Mouse (Mus musculus) retina, adult 2 months (tissue): ENCODE data around the gene Noto.

ENCODE experiments used
- DNase-seq: peaks from one replicate; pipeline ENCODE4 v3.0.0-alpha.2; 2012; ENCODE audit warnings: low read depth, low spot score

The Noto gene

GRCm38 (mm10) chr6:85423836-85424379 is at the start of gene Noto:
Noto (plus strand) TSS chr6:85423886.
- no peak for DNase-seq

- DNase-seq = no peak
These were observed 49.5 kb upstream of the Noto start, which contains the start of gene Rab11fip5 for GRCm38 (mm10) chr6:85373951-85374733. Rab11fip5 (minus strand) TSS chr6:85374634.

DNA sequence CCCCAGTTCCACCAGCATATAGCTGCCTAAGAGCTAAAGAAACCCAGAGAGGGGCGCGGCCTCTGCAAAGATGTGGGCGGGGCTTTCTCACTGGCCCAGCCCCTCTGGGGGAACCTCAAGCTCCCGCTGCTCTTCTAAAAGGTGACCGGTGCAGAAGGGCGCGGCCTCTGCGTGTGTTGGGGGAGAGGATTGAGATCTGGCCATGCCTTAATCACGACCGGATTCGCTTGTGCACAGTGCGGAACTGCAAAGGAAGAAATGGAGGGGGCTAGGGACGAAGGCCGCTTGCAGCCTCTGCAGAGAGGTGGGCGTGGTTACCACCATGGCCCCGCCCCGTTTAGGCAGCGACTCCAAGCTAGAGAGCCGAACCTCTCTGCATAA is 49.0 kb upstream of the Noto start:
- DNase-seq = peak; percentile 90

- no peak for DNase-seq
These were observed 46.5 kb upstream of the Noto start for GRCm38 (mm10) chr6:85377066-85377734.

- no peak for DNase-seq
These were observed 45.8 kb upstream of the Noto start for GRCm38 (mm10) chr6:85377876-85378275.

DNA sequence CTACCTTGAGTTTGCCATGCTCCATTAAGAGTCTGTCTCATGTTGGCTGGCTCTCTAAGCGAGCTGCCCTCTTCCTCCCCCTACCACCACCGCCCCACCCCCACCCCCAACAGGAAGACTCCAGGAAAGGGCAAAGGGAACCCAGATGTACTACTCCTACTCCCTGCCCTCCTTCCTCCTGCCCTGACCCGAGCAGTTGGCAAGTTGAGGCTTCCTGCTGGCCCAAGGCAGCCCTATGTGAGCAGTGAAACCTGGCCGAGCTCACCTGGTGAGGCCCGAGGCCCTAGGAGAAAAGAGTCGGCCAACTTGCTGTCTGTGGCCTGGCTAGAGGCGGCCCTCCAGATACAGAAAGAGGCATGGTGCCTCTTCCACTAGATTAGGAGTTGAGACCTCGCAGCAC is 45.1 kb upstream of the Noto start:
- no peak for DNase-seq

DNA sequence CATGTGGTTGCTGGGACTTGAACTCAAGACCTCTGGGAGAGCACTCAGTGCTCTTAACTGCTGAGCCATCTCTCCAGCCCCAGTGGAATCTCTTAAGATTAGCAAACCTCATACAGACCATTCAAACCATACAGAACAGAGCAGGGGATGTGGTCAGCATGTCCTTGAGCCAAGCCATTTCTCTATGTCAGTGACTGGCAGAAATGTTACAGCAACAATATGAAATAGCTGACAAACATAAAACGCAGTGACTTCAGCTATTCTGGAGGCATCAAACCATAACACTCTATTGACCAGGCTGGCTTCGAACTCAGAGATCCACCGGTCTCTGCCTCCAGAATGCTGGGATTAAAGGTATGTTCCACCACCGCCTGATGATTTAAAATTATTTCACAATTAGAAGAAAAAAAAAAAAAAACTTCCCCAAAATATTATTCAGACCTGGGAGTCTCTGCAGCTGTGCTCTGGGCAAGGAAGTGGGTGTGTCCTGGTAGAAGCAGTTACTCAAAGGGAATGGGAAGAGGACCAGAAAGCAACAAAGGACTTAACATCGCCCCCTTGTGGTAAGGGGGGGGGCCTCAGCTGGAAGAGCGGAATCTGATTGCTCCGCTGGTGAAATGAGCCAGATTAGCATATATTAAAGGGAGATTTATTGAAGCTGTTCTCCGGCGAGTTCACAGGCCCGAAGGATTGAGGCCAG is 43.3 kb upstream of the Noto start:
- DNase-seq = peak; percentile 51

GRCm38 (mm10) chr6:85380901-85381647 is 42.6 kb upstream of the Noto start:
- no peak for DNase-seq

DNA sequence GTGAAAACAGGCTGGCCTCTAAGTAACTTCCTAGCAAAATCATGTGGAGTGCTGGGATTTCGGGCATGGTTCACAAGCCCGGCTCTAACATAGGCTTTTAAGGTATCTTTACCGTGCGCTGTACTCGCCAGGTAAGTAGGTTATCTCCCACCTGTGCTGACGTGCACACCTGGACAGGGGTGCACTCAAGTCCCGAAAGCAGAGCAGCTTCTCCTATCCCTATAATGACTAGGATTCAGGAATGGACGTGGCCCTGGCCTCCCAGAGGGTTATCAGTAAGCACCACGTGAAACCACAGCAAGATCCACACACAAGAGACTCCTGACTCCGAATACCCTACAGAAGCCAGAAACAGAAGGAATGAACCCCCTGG is 42.1 kb upstream of the Noto start:
- no peak for DNase-seq

DNA sequence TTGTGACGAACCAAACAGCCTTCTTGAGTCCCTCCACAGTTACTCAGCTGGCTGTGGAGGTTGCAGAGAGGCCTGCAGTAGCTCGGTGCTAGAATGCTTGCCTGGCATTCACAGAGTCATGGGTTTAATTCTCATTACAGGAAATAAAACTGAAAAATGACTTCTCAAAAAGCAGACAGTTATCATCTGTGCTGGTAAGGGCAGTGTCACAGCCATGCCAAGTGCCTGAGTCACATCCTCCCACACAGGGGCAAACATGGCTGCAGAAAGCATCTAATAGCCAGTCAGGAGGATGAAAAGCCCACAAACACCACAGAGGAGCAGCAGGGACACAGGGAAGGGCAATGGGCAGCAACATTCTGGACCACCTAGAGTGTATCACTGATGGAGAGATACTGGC is 40.9 kb upstream of the Noto start:
- no peak for DNase-seq

- DNase-seq = no peak
These were observed 35.1 kb upstream of the Noto start for GRCm38 (mm10) chr6:85388608-85389007.

- no peak for DNase-seq
These were observed 31.9 kb upstream of the Noto start for GRCm38 (mm10) chr6:85391803-85392202.

GRCm38 (mm10) chr6:85395360-85395759 is 28.3 kb upstream of the Noto start:
- no peak for DNase-seq

DNA sequence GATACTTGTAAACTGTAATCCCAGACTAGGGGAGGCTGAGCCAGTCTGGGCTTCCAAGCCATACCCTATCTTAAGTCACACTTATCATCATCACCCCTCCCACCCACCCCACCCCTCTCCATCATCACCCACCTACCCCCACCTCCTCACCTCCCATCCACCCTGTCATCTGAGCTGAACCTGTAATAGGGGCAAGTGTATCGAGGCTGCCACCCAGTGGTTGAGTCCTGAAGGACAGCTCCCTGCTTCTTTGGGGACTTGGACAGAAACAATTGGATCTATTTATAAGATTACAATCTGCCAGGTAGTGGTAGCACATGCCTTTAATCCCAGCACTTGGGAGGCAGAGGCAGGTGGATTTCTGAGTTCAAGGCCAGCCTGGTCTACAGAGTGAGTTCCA is 26.5 kb upstream of the Noto start:
- DNase-seq = no peak

GRCm38 (mm10) chr6:85399715-85400114 is 24.0 kb upstream of the Noto start:
- DNase-seq = no peak

DNA sequence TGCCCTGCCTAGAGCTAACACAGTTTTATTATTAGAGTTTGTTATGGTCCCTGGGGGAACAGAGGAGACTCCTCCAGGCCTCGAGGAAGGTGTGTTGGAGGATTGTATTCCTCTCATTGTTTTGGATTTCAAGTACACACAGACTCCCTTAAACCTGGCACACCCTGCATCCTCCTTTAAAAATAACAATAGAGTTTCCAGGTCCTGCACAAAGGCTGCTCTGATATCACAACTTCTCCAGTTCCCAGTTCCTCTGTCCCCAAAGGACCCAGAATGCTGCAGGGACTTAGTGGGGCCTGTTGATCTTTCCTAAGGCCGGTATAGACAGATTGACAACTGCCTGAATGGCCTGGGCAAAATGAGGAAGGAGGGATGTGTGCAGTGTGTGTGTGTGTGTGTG is 21.1 kb upstream of the Noto start:
- no peak for DNase-seq

- no peak for DNase-seq
These were observed 20.6 kb upstream of the Noto start for GRCm38 (mm10) chr6:85403039-85403438.

DNA sequence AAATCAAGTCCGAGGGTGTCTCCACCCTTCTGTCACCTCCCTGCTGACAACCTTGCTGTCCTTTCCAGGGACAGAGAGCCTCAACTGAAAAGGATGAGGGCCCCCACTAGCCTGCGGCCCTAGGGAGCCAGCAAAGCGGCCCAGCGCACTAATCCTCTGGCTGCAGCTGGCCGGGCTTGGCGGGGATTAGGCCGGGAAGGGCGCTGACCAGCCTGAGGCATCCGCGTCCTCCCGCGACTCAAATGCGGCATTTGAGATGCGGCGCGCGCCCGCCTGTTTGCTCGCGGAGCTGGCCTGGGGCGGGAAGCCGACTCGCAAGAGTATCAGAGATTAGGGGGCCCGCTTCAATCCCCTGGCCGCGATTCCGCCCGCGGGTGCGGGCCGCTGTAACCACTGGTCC is 14.7 kb upstream of the Noto start:
- DNase-seq = peak; percentile 62

- DNase-seq = peak; percentile 68
These were observed 12.9 kb upstream of the Noto start for GRCm38 (mm10) chr6:85410771-85411273.

GRCm38 (mm10) chr6:85415829-85416228 is 7.9 kb upstream of the Noto start:
- DNase-seq = no peak

GRCm38 (mm10) chr6:85419150-85419549 is 4.5 kb upstream of the Noto start:
- DNase-seq = no peak
